Mouse (Mus musculus) lung, embryonic 14.5 days (tissue): ENCODE results near the gene Acer1. TPM values are rescaled to one million over a fixed set of nuclear protein-coding genes. Genes with fewer than 3 reads are reported as not detected.
A peak's percentile ranks its signal among the peaks of the same experiment; 100 is the strongest.

Experiments used
- ATAC-seq: fragments of 200-750 bp; cut with Nextera tagmentation; 2 replicates; pipeline ENCODE4 v1.8.0; 2017; ENCODE audit warnings: mild to moderate bottlenecking, moderate TSS enrichment, moderate library complexity; ENCODE audit not compliant: insufficient read depth
- DNase-seq: peaks from one replicate; pipeline ENCODE4 v3.0.0-alpha.2; 2015
- H3K27ac ChIP-seq: fragments of 300-500 bp; sonication (generic); 2 replicates; pipeline ENCODE4 v1.5.1; 2014; ENCODE audit warnings: low read depth, mild to moderate bottlenecking, moderate library complexity
- H3K27me3 ChIP-seq: fragments of 300-500 bp; sonication (generic); 2 replicates; pipeline ENCODE4 v1.6.1; 2014; ENCODE audit warnings: low read length, control low read depth; ENCODE audit not compliant: insufficient read depth
- H3K36me3 ChIP-seq: fragments of 300-500 bp; sonication (generic); 2 replicates; pipeline ENCODE4 v1.6.1; 2014; ENCODE audit warnings: control low read depth; ENCODE audit not compliant: insufficient read depth
- H3K4me1 ChIP-seq: fragments of 300-500 bp; sonication (generic); 2 replicates; pipeline ENCODE4 v1.6.1; 2014; ENCODE audit warnings: antibody characterized with exemption, control low read depth; ENCODE audit not compliant: insufficient read depth
- H3K4me2 ChIP-seq: fragments of 300-500 bp; sonication (generic); 2 replicates; pipeline ENCODE4 v1.6.1; 2014; ENCODE audit warnings: mild to moderate bottlenecking
- H3K4me3 ChIP-seq: fragments of 300-500 bp; sonication (generic); 2 replicates; pipeline ENCODE4 v1.5.1; 2014; ENCODE audit warnings: low read depth, low read length
- H3K9ac ChIP-seq: fragments of 300-500 bp; sonication (generic); 2 replicates; pipeline ENCODE4 v1.6.1; 2014
- H3K9me3 ChIP-seq: fragments of 300-500 bp; sonication (generic); 2 replicates; pipeline ENCODE4 v1.6.1; 2016; ENCODE audit warnings: low read depth, low read length, control low read depth
- CTCF ChIP-seq: IDR thresholded peaks from 2 replicates; pipeline ENCODE4 v1.5.1; 2016; ENCODE audit warnings: antibody characterized with exemption, low read depth
- WGBS: fragments of 180-500 bp; shearing (Covaris S2); extraction: QIAGEN DNeasy Blood & Tissue Kit; methylation state at CpG from one replicate; pipeline ENCODE4 v1.1.7; 2014; 5-methylcytosine and 5-hydroxymethylcytosine counted together
- polyA plus RNA-seq: library from polyadenylated mRNA; unstranded; fragments of >200 nt; fragmentation: Nextera tagmentation; extraction: Ambion mirVana; gene quantifications from 2 replicates; pipeline ENCODE4 v1.2.1, GENCODE M21; 2014

Acer1 gene
- polyA plus RNA-seq, 1 experiment from 2014 or later = not detected

- DNase-seq (no peak), ATAC-seq (no peak)
- TF ChIP-seq CTCF = no peak
- H3K9ac ChIP-seq = peak overlapping the region; percentile 77; the same call in 1 of the 2 replicates
- peaks cover 26% of the 10 kb centered on the region for H3K36me3 ChIP-seq
- H3K4me1 ChIP-seq = peaks cover 5% of the 10 kb centered on the region; the same call in 1 of the 2 replicates
- peak overlapping the region; percentile 86 for H3K4me2 ChIP-seq
- H3K27ac ChIP-seq = no peak overlapping the region
- WGBS = 69% methylated on average over 7 of the region's 7 CpGs
- H3K4me3 ChIP-seq = peak overlapping the region; percentile 83; the same call in 1 of the 2 replicates
- H3K27me3 ChIP-seq = no peaks in the 10 kb centered on the region
- no peaks in the 10 kb centered on the region for H3K9me3 ChIP-seq
Measured at GRCm38 (mm10) chr17:56988921-56989430, 7.0 kb upstream of the Acer1 start.

- H3K4me3 ChIP-seq = no peak overlapping the region
- peaks cover 5% of the 10 kb centered on the region; the same call in 1 of the 2 replicates for H3K4me1 ChIP-seq
- no peaks in the 10 kb centered on the region for H3K27me3 ChIP-seq
- H3K36me3 ChIP-seq = peaks cover 20% of the 10 kb centered on the region
- H3K9me3 ChIP-seq = no peaks in the 10 kb centered on the region
- TF ChIP-seq CTCF = peak; percentile 31
- H3K4me2 ChIP-seq = 0 out of 2 replicates have a peak overlapping the region, but pooled peaks have one; percentile 7
- no peak for ATAC-seq
- DNase-seq = peak; percentile 24
- 78% methylated on average over 7 of the region's 7 CpGs for WGBS
- no peak overlapping the region for H3K9ac ChIP-seq
- H3K27ac ChIP-seq = no peak overlapping the region
Measured at GRCm38 (mm10) chr17:56988441-56988840, 6.5 kb upstream of the Acer1 start.

DNA sequence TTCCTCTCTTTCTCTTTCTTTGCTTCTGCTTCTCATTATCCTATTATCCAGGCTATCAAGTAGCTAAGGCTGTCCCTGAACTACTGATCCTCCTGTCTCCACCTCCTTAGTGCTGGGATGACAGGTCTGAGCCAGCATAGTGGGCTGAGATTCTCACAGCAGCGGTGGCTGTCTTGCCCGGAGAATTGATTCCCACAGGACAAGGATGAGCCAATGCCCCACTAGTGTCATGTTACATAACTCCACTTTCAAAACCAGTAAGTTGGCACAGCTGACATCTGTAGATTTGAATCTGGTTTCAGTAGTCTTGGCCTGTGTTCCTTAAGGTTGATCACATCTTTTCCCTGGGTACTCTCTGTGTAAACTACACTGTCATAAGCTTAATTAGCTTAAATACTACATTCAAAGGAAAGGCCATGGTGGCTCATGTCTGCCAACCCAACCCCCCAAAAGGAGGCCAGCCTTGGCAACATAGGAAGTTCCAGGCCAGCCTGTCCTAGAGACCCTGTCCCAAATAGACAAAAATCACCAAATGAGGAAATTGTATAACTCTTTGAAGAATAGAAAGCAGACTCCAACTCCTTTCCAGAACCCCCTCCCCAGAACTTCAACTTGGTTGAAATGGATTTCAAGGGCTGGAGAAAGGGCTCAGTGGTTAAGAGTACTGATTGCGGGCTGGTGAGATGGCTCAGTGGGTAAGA is 4.3 kb upstream of the Acer1 start:
- Histone ChIP-seq H3K4me3 (no peak overlapping the region), H3K4me1 (peaks cover 5% of the 10 kb centered on the region; the same call in 1 of the 2 replicates), H3K27me3 (no peaks in the 10 kb centered on the region), H3K27ac (no peak overlapping the region), H3K36me3 (no peaks in the 10 kb centered on the region), H3K9me3 (no peaks in the 10 kb centered on the region), H3K4me2 (no peak overlapping the region), H3K9ac (no peak overlapping the region)
- DNase-seq (no peak), ATAC-seq (no peak)
- 75% methylated on average over 3 of the region's 3 CpGs for WGBS
- no peak for TF ChIP-seq CTCF

- Histone ChIP-seq H3K9me3 (no peaks in the 10 kb centered on the region), H3K36me3 (no peaks in the 10 kb centered on the region), H3K9ac (no peak overlapping the region), H3K4me2 (no peak overlapping the region), H3K4me1 (no peaks in the 10 kb centered on the region), H3K27me3 (no peaks in the 10 kb centered on the region), H3K27ac (no peak overlapping the region), H3K4me3 (no peak overlapping the region)
- no peak for TF ChIP-seq CTCF
- 67% methylated on average over 3 of the region's 3 CpGs for WGBS
- DNase-seq (no peak), ATAC-seq (no peak)
Measured at GRCm38 (mm10) chr17:56985656-56986055, 3.7 kb upstream of the Acer1 start.

DNA sequence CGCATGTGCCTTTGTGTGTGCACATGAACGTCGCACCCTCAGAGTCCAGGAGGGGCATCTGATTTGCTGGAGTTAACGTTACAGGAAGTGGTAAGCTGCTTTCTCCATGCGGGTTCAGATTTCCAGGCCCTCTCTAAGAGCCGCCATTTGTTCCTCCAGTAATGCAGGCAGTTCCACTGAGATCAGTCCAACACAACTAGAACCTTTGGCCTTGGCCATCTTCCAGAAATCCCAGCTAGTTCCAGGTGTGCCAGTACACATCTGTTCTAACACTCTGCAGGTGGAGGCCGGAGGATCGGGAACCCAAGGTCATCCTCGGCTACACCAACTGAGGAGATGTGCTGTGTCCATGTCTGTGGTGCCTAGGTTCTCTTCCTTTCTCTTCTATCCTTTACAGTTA is 3.0 kb upstream of the Acer1 start:
- H3K9ac ChIP-seq = no peak overlapping the region
- no peaks in the 10 kb centered on the region for H3K9me3 ChIP-seq
- H3K4me2 ChIP-seq = no peak overlapping the region
- no peaks in the 10 kb centered on the region for H3K27me3 ChIP-seq
- TF ChIP-seq CTCF = no peak
- H3K4me1 ChIP-seq = no peaks in the 10 kb centered on the region
- no peak overlapping the region for H3K27ac ChIP-seq
- ATAC-seq (no peak), DNase-seq (no peak)
- H3K4me3 ChIP-seq = no peak overlapping the region
- WGBS = 70% methylated on average over 9 of the region's 9 CpGs
- no peaks in the 10 kb centered on the region for H3K36me3 ChIP-seq

GRCm38 (mm10) chr17:56981049-56981448 is 877 bp downstream of the Acer1 start:
- ATAC-seq (no peak), DNase-seq (no peak)
- H3K4me3 ChIP-seq = no peak overlapping the region
- no peaks in the 10 kb centered on the region for H3K27me3 ChIP-seq
- 69% methylated on average over 7 of the region's 7 CpGs for WGBS
- no peak overlapping the region for H3K27ac ChIP-seq
- TF ChIP-seq CTCF = no peak
- H3K9ac ChIP-seq = no peak overlapping the region
- no peaks in the 10 kb centered on the region for H3K9me3 ChIP-seq
- no peak overlapping the region for H3K4me2 ChIP-seq
- H3K36me3 ChIP-seq = no peaks in the 10 kb centered on the region
- H3K4me1 ChIP-seq = no peaks in the 10 kb centered on the region

GRCm38 (mm10) chr17:56979524-56979923 is 2.4 kb downstream of the Acer1 start:
- H3K4me3 ChIP-seq = no peak overlapping the region
- no peaks in the 10 kb centered on the region for H3K36me3 ChIP-seq
- no peak for TF ChIP-seq CTCF
- no peak overlapping the region for H3K9ac ChIP-seq
- no peaks in the 10 kb centered on the region for H3K9me3 ChIP-seq
- H3K27me3 ChIP-seq = no peaks in the 10 kb centered on the region
- no peak overlapping the region for H3K27ac ChIP-seq
- no peak overlapping the region for H3K4me2 ChIP-seq
- DNase-seq (no peak), ATAC-seq (no peak)
- WGBS = 28% methylated on average over 7 of the region's 8 CpGs
- no peaks in the 10 kb centered on the region for H3K4me1 ChIP-seq
